Mouse (Mus musculus): ENCODE results near the gene Mpc2. TPM values are rescaled to one million over a fixed set of nuclear protein-coding genes. Genes with fewer than 3 reads are reported as not detected.

Mpc2 gene
- 150 TPM for polyA plus RNA-seq (2017; shearing (Covaris generic))

GRCm38 (mm10) chr1:165460360-165460800 is at the start of gene Mpc2, which contains the start of gene Dcaf6:
Gene Mpc2, plus strand, starts transcription at chr1:165460637.
Gene Dcaf6, minus strand, starts transcription at chr1:165460475.

DNA sequence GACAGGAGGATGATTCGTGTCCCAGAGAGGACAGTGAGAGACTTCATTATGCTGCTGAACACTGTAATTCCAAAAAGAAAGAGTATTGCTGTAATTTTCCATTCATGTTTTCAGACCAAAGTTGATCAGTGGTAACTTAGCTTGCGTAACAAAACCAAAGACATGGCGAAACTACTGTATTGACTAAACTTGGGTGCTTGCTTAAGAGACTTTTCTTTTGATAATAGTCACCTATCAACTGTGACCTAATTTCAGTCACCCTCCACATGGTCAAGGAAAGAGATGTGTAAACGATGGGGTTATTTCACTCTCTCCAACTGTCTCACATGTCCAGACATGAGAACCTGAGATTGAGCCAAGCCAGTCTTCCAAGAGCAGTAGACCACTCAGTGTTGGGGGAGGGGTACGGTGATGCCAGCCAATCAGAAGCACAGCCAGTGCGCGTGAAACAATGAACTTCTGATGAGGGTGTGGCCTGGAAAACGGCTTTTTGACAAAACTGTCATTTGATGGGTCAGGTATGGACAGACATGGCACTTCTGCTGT is 24.3 kb downstream of the Mpc2 start, which contains the start of gene Adcy10:
Gene Adcy10 (plus strand): TSS at position 496 of the 546 bp plus-strand sequence.

Other genes with a start within 250 kb of the Mpc2 start
- 111 TPM for gene Tiprl, start 223.6 kb upstream of the Mpc2 start, polyA plus RNA-seq (2017; shearing (Covaris generic))
- 0.13 TPM for gene Gpr161, start 164.8 kb upstream of the Mpc2 start, polyA plus RNA-seq (2017; shearing (Covaris generic))
- 8.2 TPM for gene Dcaf6, start 162 bp upstream of the Mpc2 start, polyA plus RNA-seq (2017; shearing (Covaris generic))
- gene Adcy10, start 24.5 kb downstream of the Mpc2 start, polyA plus RNA-seq (2017; shearing (Covaris generic)) = 0.17 TPM
- 0.76 TPM for gene Mpzl1, start 173.9 kb downstream of the Mpc2 start, polyA plus RNA-seq (2017; shearing (Covaris generic))
- 312 TPM for gene Rcsd1, start 249.1 kb downstream of the Mpc2 start, polyA plus RNA-seq (2017; shearing (Covaris generic))

Measured in inflammation-experienced regulatory T-cells, adult 16 weeks (primary cell).